Comparison of ENCODE assay signal across 8 mouse cellular contexts in the genomic region with DNA sequence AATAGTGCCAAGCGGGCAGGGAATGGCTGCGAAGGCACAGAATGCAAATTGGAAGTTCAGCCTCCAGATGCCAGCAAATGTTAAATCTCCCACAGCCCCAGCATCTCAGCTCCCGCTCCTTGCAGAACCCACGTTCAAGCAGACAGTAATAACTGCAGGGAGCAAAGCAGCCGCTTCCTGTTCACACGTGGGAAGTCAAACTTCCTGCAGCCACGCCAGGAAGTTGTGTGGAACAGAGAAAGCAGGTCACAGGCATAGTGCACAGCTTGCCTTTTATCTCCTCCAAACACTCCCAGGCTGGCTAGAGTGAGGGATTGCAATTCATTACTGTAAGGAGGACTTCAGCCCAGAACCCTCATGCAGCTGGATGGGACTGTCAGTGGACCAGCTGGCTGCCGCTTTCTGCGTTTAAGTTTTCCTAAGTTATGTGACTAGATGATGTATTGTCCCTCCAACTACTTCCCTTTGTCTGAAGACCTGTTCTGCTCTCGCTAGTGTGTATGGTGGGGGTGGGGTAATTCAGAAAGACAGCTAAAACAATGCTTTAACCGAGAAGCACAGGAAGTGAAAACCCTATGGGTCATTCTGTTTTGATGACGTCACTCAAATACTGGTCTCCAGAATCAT.
DNase-seq lines count a peak whose midpoint lies in the region; ATAC-seq and TF ChIP-seq lines count a peak whose summit lies in the region.

No protein-coding gene starts in this region.

- TF ChIP-seq CTCF in lung, postnatal 0 days (IDR thresholded peaks at IDR 0.05): no peak

- DNase-seq in ovary, postnatal 14 days (ENCODE audit: low spot score): peak; percentile 7
- no peak for DNase-seq in ovary, postnatal 10 days (ENCODE audit: low spot score)
- peak; percentile 20 for DNase-seq in forelimb bud, embryonic 11.5 days (ENCODE audit: low read depth, low spot score)
- DNase-seq in layer of hippocampus, adult 9-11 months: peak; percentile 56
- DNase-seq in lung, postnatal 0 days (ENCODE audit: low spot score): peak; percentile 54
- peak; percentile 47 for DNase-seq in right cerebral cortex, postnatal 25 days
- DNase-seq in MN1 (ENCODE audit: low spot score): no peak

- H3K27me3 ChIP-seq in hindbrain, embryonic 12.5 days: no peaks in the 10 kb centered on the region
- no peaks in the 10 kb centered on the region for H3K27me3 ChIP-seq in lung, postnatal 0 days (replicated peaks; ENCODE audit: insufficient read depth, low read length)

- no peak overlapping the region for H3K4me3 ChIP-seq in hindbrain, embryonic 12.5 days
- H3K4me3 ChIP-seq in lung, postnatal 0 days (ENCODE audit: low read depth, low read length): peak overlapping the region; percentile 19; the same call in 1 of the 2 replicates

- no peaks in the 10 kb centered on the region for H3K9me3 ChIP-seq in hindbrain, embryonic 12.5 days (replicated peaks)
- no peaks in the 10 kb centered on the region for H3K9me3 ChIP-seq in lung, postnatal 0 days (ENCODE audit: low read length)

- no peak overlapping the region; the same call in 1 of the 2 replicates for H3K4me2 ChIP-seq in hindbrain, embryonic 12.5 days (replicated peaks)
- peak overlapping the region; percentile 43 for H3K4me2 ChIP-seq in lung, postnatal 0 days (replicated peaks; ENCODE audit: low read depth, low read length)

- TF ChIP-seq EP300 in lung, postnatal 0 days (IDR thresholded peaks at IDR 0.05): no peak

- H3K36me3 ChIP-seq in hindbrain, embryonic 12.5 days: no peaks in the 10 kb centered on the region
- H3K36me3 ChIP-seq in lung, postnatal 0 days (ENCODE audit: insufficient read depth, low read length): no peaks in the 10 kb centered on the region

- WGBS in hindbrain, embryonic 12.5 days: 26% methylated on average over 12 of the region's 12 CpGs
- 14% methylated on average over 12 of the region's 12 CpGs for WGBS in lung, postnatal 0 days

- H3K27ac ChIP-seq in hindbrain, embryonic 12.5 days: 0 out of 2 replicates have a peak overlapping the region, but pooled peaks have one; percentile 14
- H3K27ac ChIP-seq in lung, postnatal 0 days (ENCODE audit: low read length): no peak overlapping the region

- H3K9ac ChIP-seq in hindbrain, embryonic 12.5 days: no peak overlapping the region
- H3K9ac ChIP-seq in lung, postnatal 0 days (replicated peaks; ENCODE audit: low read depth): no peak overlapping the region

- H3K4me1 ChIP-seq in hindbrain, embryonic 12.5 days: peaks cover 6% of the 10 kb centered on the region
- no peaks in the 10 kb centered on the region for H3K4me1 ChIP-seq in lung, postnatal 0 days (ENCODE audit: insufficient read depth, low read depth, low read length)

- peak; percentile 43; the same call in 1 of the 2 replicates for ATAC-seq in hindbrain, embryonic 12.5 days (ENCODE audit: low FRiP score)
- peak; percentile 82 for ATAC-seq in lung, postnatal 0 days

Comparison
In these comparisons a context has a peak if more than half of its experiments do, and no peak if none do; other contexts are left out.
1. DNase-seq: peak in ovary, postnatal 14 days (single experiment), forelimb bud, embryonic 11.5 days (single experiment), layer of hippocampus, adult 9-11 months (single experiment), lung, postnatal 0 days (single experiment) and right cerebral cortex, postnatal 25 days (single experiment); none in ovary, postnatal 10 days (single experiment) and MN1 (single experiment).